Mouse (Mus musculus) A20 (cell line): Measurements from ENCODE around the gene Zfp987.
"Not testable (repeated sequence)": the region's sequence is repeated elsewhere in the genome, so short reads cannot be mapped to it uniquely, and the experiment has no call there.

Source experiments
- DNase-seq: peaks from one replicate; pipeline ENCODE4 v3.0.0-alpha.2; 2011; ENCODE audit warnings: low read depth, low spot score

The Zfp987 gene

DNA sequence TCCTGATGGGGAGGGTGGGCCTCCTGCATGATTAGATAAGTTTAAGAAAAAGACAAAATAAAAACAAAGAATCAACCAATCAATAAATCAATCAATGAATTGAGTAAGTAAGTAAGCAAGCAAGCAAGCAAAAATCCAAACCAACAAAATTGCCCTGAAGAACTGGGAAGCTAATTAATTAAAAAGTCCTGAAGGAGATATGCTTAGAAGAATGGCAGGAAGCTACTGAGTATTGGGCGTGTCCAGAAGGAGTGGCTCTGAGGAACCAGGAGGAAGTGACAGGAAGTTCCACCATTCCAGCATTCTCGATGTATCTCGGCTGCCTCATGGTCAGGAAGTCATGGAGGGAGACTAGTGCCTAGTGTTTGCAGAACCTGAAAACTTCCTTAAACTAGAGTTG, at the start of gene Zfp987:
Gene Zfp987, plus strand, starts transcription at position 301 of the 400 bp plus-strand sequence.
- DNase-seq, result not testable (repeated sequence)

DNA sequence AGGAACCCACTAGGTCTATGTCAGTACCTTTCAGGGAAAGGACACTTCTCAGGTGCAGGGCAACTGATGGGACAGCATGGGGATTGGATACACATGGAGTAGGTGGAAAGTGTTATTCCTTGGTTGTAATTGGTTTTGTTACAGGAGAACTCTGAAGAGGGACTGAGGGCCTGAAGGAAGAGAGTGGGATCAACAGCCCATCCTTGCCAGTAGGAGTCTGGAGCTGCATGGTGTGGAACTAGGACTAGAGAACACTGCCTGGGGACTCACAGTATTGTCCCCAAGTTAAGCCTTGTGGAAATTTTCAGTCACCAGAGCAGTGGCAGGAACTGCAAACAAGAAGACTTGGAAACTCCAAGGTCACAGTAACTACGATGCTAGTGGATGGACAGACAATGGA, 44.6 kb upstream of the Zfp987 start:
- not testable (repeated sequence) for DNase-seq

DNA sequence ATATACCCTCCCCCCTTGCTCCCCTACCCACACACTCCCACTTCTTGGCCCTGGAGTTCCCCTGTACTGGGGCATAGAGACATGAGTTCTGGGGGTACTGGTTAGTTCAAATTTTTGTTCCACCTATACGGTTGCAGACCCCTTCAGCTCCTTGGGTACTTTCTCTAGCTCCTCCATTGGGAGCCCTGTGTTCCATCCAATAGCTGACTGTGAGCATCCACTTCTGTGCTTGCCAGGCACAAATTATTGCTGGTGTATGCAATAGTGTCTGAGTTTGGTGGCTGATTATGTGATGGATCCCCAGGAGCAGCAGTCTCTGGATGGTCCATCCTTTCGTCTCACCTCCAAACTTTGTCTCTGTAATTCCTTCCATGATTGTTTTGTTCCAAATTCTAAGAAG, 43.7 kb upstream of the Zfp987 start:
- not testable (repeated sequence) for DNase-seq

GRCm38 (mm10) chr4:146055335-146055734, 41.8 kb upstream of the Zfp987 start:
- DNase-seq, result no peak

DNA sequence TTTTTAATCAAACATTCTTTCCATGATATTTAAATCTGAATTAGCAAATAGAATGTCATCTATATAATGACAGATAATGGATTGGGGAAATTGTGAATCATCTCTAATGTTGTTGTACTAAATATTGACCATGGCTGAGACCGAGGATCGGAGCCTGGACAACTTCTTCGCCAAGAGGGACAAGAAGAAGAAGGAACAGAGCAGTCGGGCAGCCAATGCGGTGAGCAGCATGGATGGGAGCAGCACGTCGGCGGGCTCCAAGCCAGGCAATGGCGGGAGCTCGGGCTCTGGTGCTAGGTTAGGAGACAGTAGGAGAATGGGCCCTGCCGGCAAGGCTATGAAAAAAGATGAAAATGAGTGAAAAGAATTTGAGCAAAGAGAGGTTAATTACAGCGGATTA, 38.5 kb upstream of the Zfp987 start:
- not testable (repeated sequence) for DNase-seq

DNA sequence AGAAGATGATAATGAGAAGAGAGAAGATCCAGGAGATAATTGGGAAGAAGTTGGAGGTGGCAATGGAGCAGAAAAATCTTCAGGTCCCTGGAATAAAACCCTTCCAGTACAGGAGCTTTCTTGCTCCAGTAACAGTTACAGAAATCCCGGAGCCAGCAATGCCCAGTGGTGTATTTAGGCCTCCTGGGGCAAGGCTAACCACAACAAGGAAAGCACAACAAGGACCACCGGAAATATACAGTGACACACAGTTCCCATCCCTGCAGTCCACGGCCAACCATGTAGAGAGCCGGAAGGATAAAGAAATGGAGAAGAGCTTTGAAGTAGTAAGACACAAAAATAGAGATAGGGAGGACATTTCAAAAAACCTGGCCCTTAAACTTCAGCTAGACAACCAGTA, 38.0 kb upstream of the Zfp987 start:
- not testable (repeated sequence) for DNase-seq

- not testable (repeated sequence) for DNase-seq
These were observed 37.0 kb upstream of the Zfp987 start for GRCm38 (mm10) chr4:146059974-146060693.

- DNase-seq, result not testable (repeated sequence)
These were observed 36.0 kb upstream of the Zfp987 start for GRCm38 (mm10) chr4:146061082-146061481.

- not testable (repeated sequence) for DNase-seq
These were observed 35.1 kb upstream of the Zfp987 start for GRCm38 (mm10) chr4:146062021-146062420.

GRCm38 (mm10) chr4:146063001-146063400, 34.1 kb upstream of the Zfp987 start:
- not testable (repeated sequence) for DNase-seq

DNA sequence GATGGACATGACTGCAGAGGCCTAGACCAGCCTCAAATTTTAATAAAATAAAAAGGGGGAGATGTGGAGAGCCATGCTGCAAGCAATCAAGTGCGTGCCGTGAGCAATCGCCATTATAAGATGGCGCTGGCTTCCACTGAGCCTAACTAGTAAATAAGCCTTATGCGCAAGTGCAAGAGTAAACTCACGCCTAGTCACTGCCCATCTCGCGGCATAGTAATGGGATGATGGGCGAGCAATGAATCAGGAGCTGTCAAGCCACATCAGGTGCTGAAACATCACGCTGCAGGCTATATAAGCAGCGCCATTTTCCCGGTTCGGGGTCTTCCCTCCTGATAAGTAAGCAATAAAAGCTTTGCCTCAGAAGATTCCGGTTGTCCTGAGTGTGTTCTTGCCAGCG, 33.5 kb upstream of the Zfp987 start:
- not testable (repeated sequence) for DNase-seq

DNA sequence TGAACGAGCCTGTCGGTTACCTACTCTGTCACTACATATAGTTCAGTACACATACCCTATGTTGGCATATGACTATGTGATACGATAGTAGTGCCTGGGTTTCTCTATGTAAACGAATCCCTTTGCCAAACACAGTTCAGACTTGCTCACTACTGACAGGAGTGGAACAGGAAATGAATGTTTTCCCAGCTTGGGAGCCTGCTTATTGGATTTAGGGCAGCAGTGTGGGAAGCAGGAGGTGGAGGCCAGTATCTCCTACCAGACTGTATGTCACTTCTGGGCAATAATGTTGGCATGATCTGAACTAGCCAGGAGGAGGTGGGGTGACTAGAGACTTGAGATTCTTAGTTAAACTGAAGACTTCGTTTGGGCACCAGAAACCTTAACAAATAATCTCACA, 32.3 kb upstream of the Zfp987 start:
- not testable (repeated sequence) for DNase-seq

GRCm38 (mm10) chr4:146066932-146067580, 30.0 kb upstream of the Zfp987 start:
- not testable (repeated sequence) for DNase-seq

GRCm38 (mm10) chr4:146067594-146067993, 29.5 kb upstream of the Zfp987 start:
- not testable (repeated sequence) for DNase-seq

- DNase-seq, result not testable (repeated sequence)
These were observed 23.8 kb upstream of the Zfp987 start for GRCm38 (mm10) chr4:146073264-146073663.

DNA sequence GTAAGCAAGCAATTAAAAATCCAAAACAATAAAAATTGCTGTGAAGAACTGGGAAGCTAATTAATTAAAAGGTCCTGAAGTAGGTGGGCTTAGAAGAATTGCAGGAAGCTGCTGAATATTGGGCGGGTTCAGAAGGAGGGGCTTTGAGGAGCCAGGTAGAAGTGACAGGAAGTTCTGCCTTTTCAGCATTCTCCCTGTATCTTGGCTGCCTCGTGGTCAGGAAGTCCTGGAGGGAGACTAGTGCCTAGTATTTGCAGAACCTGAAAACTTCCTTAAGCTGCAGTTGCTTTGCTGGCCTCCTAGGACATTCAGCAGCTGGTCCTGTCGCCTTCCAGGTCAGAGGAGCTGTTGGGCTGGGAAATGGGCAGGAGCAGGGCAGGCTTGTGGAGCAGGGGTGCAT, 4.3 kb downstream of the Zfp987 start:
- DNase-seq, result not testable (repeated sequence)

GRCm38 (mm10) chr4:146156524-146156923, 59.4 kb downstream of the Zfp987 start, which contains the start of gene Zfp600:
TSS of gene Zfp600 (plus strand) at chr4:146156824.
- not testable (repeated sequence) for DNase-seq

DNA sequence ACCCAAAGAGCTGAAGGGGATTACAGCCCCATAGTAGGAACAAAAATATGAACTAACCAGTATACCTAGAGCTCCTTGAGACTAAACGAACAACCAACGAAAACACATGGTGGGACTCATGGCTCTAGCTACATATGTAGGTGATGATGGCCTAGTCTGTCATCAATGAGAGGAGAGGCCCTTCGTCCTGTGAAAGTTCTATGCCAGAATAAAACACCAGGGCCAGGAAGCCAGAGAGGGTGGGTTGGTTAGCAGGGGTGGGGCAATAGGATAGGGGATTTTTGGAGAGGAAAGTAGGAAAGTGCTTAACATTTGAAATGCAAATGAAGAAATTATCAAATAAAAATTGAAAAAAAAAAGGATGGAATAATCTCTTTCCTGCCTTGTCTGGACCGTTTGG, 65.8 kb downstream of the Zfp987 start:
- DNase-seq, result not testable (repeated sequence)

DNA sequence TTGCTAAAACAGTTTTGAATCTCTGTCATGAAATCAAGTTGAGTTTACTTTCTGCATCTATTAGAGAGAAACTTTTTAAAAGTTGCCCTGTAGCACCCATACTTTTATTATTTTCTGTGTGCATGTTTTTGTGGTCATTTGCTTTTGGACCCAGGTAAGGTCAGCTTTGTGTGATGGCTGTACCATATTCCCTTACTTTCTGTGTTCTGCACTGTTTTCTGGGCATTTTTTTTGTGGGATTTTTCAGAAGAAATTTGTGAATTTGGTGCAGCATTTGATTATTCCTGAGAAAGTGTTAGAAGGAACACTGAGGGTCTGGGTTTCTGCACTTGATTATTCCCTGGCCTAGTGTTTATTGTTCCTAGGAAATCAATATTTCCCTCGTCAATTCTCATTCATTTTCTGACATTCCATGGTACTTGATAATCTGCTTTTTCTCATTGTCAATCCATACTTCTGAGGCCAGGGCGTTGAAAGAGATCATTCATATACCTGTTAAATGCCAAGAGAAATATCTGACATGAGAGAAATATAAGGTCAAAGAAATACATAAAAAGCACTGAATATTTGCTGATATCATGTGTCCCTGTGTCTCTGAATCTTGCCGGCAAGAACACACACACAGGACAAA, 70.2 kb downstream of the Zfp987 start:
- not testable (repeated sequence) for DNase-seq

- peak; percentile 4 for DNase-seq
These were observed 70.9 kb downstream of the Zfp987 start for GRCm38 (mm10) chr4:146167879-146168532.

DNA sequence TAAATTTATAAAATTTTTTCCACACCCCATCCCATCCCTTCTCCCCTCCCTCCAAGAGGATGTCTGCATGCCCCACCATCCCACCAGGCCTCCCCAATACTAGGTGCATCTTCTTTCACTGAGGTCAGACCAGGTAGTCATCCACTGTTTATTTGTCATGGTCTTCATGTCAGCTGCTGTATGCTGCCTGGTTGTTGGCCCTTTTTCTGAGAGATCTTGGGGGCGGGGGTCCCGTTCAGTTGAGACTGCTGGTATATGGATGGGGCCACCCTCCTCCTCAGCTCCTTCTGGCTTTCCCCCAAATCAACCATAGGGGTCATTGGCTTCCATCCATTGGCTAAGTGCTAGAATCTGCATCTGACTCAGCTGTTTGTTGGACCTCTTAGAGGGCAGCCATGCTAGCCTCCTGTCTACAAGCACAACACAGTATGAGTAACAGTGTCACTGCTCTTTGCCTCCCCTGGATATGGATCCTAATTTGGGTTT, 71.7 kb downstream of the Zfp987 start:
- DNase-seq, result not testable (repeated sequence)
